Mouse (Mus musculus): ENCODE data around the gene Opcml.

DNA sequence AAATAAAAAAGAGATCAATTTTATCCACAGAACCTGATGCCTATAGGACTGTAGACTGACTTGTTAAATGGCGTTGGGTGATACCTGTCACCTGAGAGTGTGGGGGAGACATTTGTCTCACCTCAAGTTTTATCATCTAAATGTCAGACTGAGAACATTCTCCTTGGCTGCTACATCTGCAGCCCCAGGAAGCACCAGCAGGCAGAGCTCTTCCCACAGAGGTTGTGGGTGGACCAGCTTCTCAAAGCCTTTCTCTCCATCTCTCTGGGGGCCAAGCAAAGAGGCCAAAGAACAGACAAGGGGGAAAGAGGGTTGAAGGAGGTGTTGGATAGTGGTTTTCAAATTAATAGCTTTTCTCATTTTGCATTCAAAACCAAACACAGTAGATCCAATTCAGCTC lies 998.9 kb downstream of the Opcml start:
- peak; percentile 40; the same call in 1 of the 2 replicates for TF ChIP-seq CTCF (IDR thresholded peaks at IDR 0.05; ENCODE audit: low read depth)
- no peak for TF ChIP-seq EP300 (IDR thresholded peaks at IDR 0.05; ENCODE audit: low read depth)
